In genomic region chr3:96414126-96414950, GRCm38 (mm10) we compare ENCODE assay signal across 8 mouse cellular contexts. TPM values are rescaled to one million over a fixed set of nuclear protein-coding genes. Genes with fewer than 3 reads are reported as not detected.
DNase-seq lines count a peak whose midpoint lies in the region; ATAC-seq lines count a peak whose summit lies in the region.

No protein-coding gene starts in this region.

- peak; percentile 73 for ATAC-seq in embryonic facial prominence, embryonic 13.5 days (ENCODE audit: insufficient number of reproducible peaks, insufficient read depth, low FRiP score, low TSS enrichment, low read depth)
- peak; percentile 85 for ATAC-seq in liver, embryonic 12.5 days

- H3K9ac ChIP-seq in embryonic facial prominence, embryonic 13.5 days: peak overlapping the region; percentile 96
- H3K9ac ChIP-seq in liver, embryonic 12.5 days: peak overlapping the region; percentile 92

- peak overlapping the region; percentile 90 for H3K27ac ChIP-seq in embryonic facial prominence, embryonic 13.5 days
- H3K27ac ChIP-seq in liver, embryonic 12.5 days: peak overlapping the region; percentile 94

- H3K9me3 ChIP-seq in embryonic facial prominence, embryonic 13.5 days: no peaks in the 10 kb centered on the region
- no peaks in the 10 kb centered on the region for H3K9me3 ChIP-seq in liver, embryonic 12.5 days (replicated peaks)

- H3K27me3 ChIP-seq in embryonic facial prominence, embryonic 13.5 days: peaks cover 23% of the 10 kb centered on the region
- H3K27me3 ChIP-seq in liver, embryonic 12.5 days (replicated peaks): peaks cover 17% of the 10 kb centered on the region
- H3K27me3 ChIP-seq in splenic B cell, adult 2 months (ENCODE audit: control insufficient read depth, insufficient read depth, low read length, poor library complexity, severe bottlenecking): no peaks in the 10 kb centered on the region

- DNase-seq in 416B (ENCODE audit: low read depth): peak; percentile 89
- peak; percentile 79 for DNase-seq in adrenal gland, postnatal 25 days
- peak; percentile 27 for DNase-seq in heart, adult 8-10 months (ENCODE audit: low spot score)
- peak; percentile 43 for DNase-seq in kidney, adult 9 months
- peak; percentile 85 for DNase-seq in naive thymus-derived CD4-positive, alpha-beta T cell, adult 2 months (ENCODE audit: low read depth)
- DNase-seq in splenic B cell, adult 2 months (ENCODE audit: low read depth, low spot score): peak; percentile 83

- H3K4me2 ChIP-seq in embryonic facial prominence, embryonic 13.5 days: peak overlapping the region; percentile 75
- H3K4me2 ChIP-seq in liver, embryonic 12.5 days: peak overlapping the region; percentile 89

- 0 out of 2 replicates have a peak, but pooled peaks cover 6% of the 10 kb centered on the region for H3K36me3 ChIP-seq in embryonic facial prominence, embryonic 13.5 days
- no peaks in the 10 kb centered on the region for H3K36me3 ChIP-seq in liver, embryonic 12.5 days
- no peaks in the 10 kb centered on the region for H3K36me3 ChIP-seq in splenic B cell, adult 2 months (ENCODE audit: control insufficient read depth, insufficient read depth, low read length, poor library complexity, severe bottlenecking)

- peak overlapping the region; percentile 72 for H3K4me3 ChIP-seq in embryonic facial prominence, embryonic 13.5 days
- H3K4me3 ChIP-seq in liver, embryonic 12.5 days: peak overlapping the region; percentile 81

- under 1% methylated on average over 64 of the region's 64 CpGs for WGBS in embryonic facial prominence, embryonic 13.5 days
- WGBS in liver, embryonic 12.5 days (ENCODE audit: insufficient replicate concordance): under 1% methylated on average over 64 of the region's 64 CpGs

- H3K4me1 ChIP-seq in embryonic facial prominence, embryonic 13.5 days: peaks cover 4% of the 10 kb centered on the region; the same call in 1 of the 2 replicates
- H3K4me1 ChIP-seq in liver, embryonic 12.5 days: peaks cover 33% of the 10 kb centered on the region

RNA-seq across cellular contexts. Expression of gene BC107364, which starts 37.8 kb away (rescaled TPM):
- not detected in 2 replicates for total RNA-seq in adrenal gland, postnatal 25 days (2021)
- 0.20 TPM in 1 of 2 replicates, not detected in the other for polyA plus RNA-seq in embryonic facial prominence, embryonic 13.5 days (2015; fragmentation: Nextera tagmentation; extraction: Ambion mirVana)
- total RNA-seq in heart, adult 8-10 months (2022): not detected
- not detected in 2 replicates for polyA plus RNA-seq in liver, embryonic 12.5 days (2016; fragmentation: Nextera tagmentation; extraction: Ambion mirVana)

Comparison
In these comparisons a context has a peak if more than half of its experiments do, and no peak if none do; other contexts are left out.
1. Peak in every context shown above with its lines: DNase-seq, ATAC-seq, H3K4me3 ChIP-seq and H3K27ac ChIP-seq.
2. DNase-seq: peak in every context shown above with its lines; median percentile 89 in 416B; 85 in naive thymus-derived CD4-positive, alpha-beta T cell, adult 2 months; 83 in splenic B cell, adult 2 months; 79 in adrenal gland, postnatal 25 days; 43 in kidney, adult 9 months; 27 in heart, adult 8-10 months.